Mouse (Mus musculus) forebrain, embryonic 15.5 days (tissue): ENCODE measurements at regions not wholly inside any gene's neighbourhood (a gene's known extent, or its start where the extent isn't known, plus 50 kb on each side); places are given as distances from the start of the nearest gene placed in this dataset.
A peak's percentile ranks its signal among the peaks of the same experiment; 100 is the strongest.

Experiments used
- ATAC-seq: fragments of 200-750 bp; cut with Nextera tagmentation; replicated peaks from 2 replicates; pipeline ENCODE4 v1.8.0; 2017; ENCODE audit warnings: mild to moderate bottlenecking, moderate TSS enrichment, moderate library complexity
- H3K27ac ChIP-seq: fragments of 300-500 bp; sonication (generic); replicated peaks from 2 replicates; pipeline ENCODE4 v1.5.1; 2015; ENCODE audit warnings: mild to moderate bottlenecking, inconsistent platforms
- H3K27me3 ChIP-seq: fragments of 300-500 bp; sonication (generic); 2 replicates; pipeline ENCODE4 v1.6.1; 2015; ENCODE audit warnings: inconsistent platforms
- H3K36me3 ChIP-seq: fragments of 300-500 bp; sonication (generic); 2 replicates; pipeline ENCODE4 v1.6.1; 2015; ENCODE audit warnings: mild to moderate bottlenecking, inconsistent platforms
- H3K4me1 ChIP-seq: fragments of 300-500 bp; sonication (generic); 2 replicates; pipeline ENCODE4 v1.6.1; 2015; ENCODE audit warnings: inconsistent platforms
- H3K4me2 ChIP-seq: fragments of 300-500 bp; sonication (generic); replicated peaks from 2 replicates; pipeline ENCODE4 v1.6.1; 2015; ENCODE audit warnings: mild to moderate bottlenecking, inconsistent platforms
- H3K4me3 ChIP-seq: fragments of 300-500 bp; sonication (generic); 2 replicates; pipeline ENCODE4 v1.5.1; 2015; ENCODE audit warnings: mild to moderate bottlenecking, inconsistent platforms
- H3K9ac ChIP-seq: fragments of 300-500 bp; sonication (generic); replicated peaks from 2 replicates; pipeline ENCODE4 v1.6.1; 2015; ENCODE audit warnings: mild to moderate bottlenecking, inconsistent platforms
- H3K9me3 ChIP-seq: fragments of 300-500 bp; sonication (generic); 2 replicates; pipeline ENCODE4 v1.6.1; 2016; ENCODE audit warnings: inconsistent platforms
- WGBS: fragments of 180-500 bp; shearing (Covaris S2); methylation state at CpG from one replicate; pipeline ENCODE4 v1.1.7; 2015; ENCODE audit warnings: mixed read lengths; 5-methylcytosine and 5-hydroxymethylcytosine counted together

GRCm38 (mm10) chr5:97167401-97168249 lies 56.2 kb upstream of the Paqr3 start:
- Histone ChIP-seq H3K4me2 (no peak overlapping the region), H3K4me1 (0 out of 2 replicates have a peak, but pooled peaks cover 2% of the 10 kb centered on the region)
- WGBS = 77% methylated on average over 18 of the region's 18 CpGs

GRCm38 (mm10) chr5:97166128-97166883 lies 54.9 kb upstream of the Paqr3 start:
- Histone ChIP-seq H3K27me3 (no peaks in the 10 kb centered on the region), H3K4me2 (no peak overlapping the region), H3K4me3 (no peak overlapping the region), H3K9me3 (no peaks in the 10 kb centered on the region), H3K27ac (no peak overlapping the region), H3K4me1 (peaks cover 2% of the 10 kb centered on the region; the same call in 1 of the 2 replicates), H3K9ac (no peak overlapping the region), H3K36me3 (no peaks in the 10 kb centered on the region)
- WGBS = 43% methylated on average over 4 of the region's 4 CpGs
- peak; percentile 68 for ATAC-seq

More at GRCm38 (mm10) chr5:97167401-97168249, 56.2 kb upstream of the Paqr3 start:
- H3K36me3 ChIP-seq = no peaks in the 10 kb centered on the region
- no peaks in the 10 kb centered on the region for H3K27me3 ChIP-seq
- no peaks in the 10 kb centered on the region for H3K9me3 ChIP-seq
- H3K9ac ChIP-seq = no peak overlapping the region
- no peak overlapping the region for H3K27ac ChIP-seq
- no peak overlapping the region for H3K4me3 ChIP-seq
- ATAC-seq = no peak
